Comparison of ENCODE assay signal across 22 mouse cellular contexts in the genomic region with DNA sequence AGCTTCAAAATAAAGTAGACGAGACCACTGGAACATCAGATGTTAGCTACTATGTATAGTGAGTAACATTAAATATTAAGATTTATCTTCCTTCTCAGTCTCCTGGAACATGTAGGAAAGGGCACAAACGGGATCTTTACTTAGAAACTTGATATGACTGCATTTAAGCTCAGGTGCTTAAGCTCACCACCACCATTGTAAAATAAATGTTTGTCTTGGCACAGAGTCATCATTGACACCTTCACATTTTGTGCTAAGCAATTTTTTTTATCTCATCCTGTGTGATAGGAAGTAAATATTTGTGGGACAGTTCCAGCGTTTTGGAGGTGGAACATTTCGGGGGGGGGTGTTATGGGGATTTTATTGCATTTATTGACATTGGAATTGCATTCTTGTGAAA.
DNase-seq lines count a peak whose midpoint lies in the region; ATAC-seq and TF ChIP-seq lines count a peak whose summit lies in the region.
"Had no signal": no experiment of that assay in that cellular context is flagged by ENCODE, and none has a peak within 500 bp of the region (broad histone marks: within the 10 kb centered on the region; RNA-seq: fewer than 3 reads in every experiment).

No protein-coding gene starts in this region.

- ATAC-seq in liver, postnatal 0 days: no peak
- peak; percentile 47; the same call in 1 of the 2 replicates for ATAC-seq in lung, embryonic 16.5 days (ENCODE audit: low read depth)
- ATAC-seq in stomach, postnatal 0 days (ENCODE audit: low FRiP score, low TSS enrichment): peak; percentile 93
- ATAC-seq: activated CD4-positive, CD25-positive, alpha-beta regulatory T cell, adult 4 months; forebrain, embryonic 14.5 days; Patski had no signal

- H3K27me3 ChIP-seq in liver, adult 2 months (ENCODE audit: control insufficient read depth, insufficient read depth, low read length): no peaks in the 10 kb centered on the region
- H3K27me3 ChIP-seq in liver, postnatal 0 days (ENCODE audit: insufficient read depth, low read length): no peaks in the 10 kb centered on the region
- H3K27me3 ChIP-seq in lung, embryonic 16.5 days (ENCODE audit: control insufficient read depth, insufficient read depth, low read depth, low read length): no peaks in the 10 kb centered on the region
- no peaks in the 10 kb centered on the region for H3K27me3 ChIP-seq in stomach, postnatal 0 days (ENCODE audit: control insufficient read depth, insufficient read depth, low read length)
- H3K27me3 ChIP-seq: CH12.LX; embryonic facial prominence, embryonic 15.5 days; heart, embryonic 15.5 days; hindbrain, embryonic 13.5 days; Patski had no signal

- no peaks in the 10 kb centered on the region for H3K36me3 ChIP-seq in liver, adult 2 months (ENCODE audit: control insufficient read depth, insufficient read depth, low read length)
- no peaks in the 10 kb centered on the region for H3K36me3 ChIP-seq in liver, postnatal 0 days (replicated peaks; ENCODE audit: insufficient read depth, low read length)
- H3K36me3 ChIP-seq in lung, embryonic 16.5 days (ENCODE audit: control insufficient read depth, insufficient read depth, low read length): no peaks in the 10 kb centered on the region
- H3K36me3 ChIP-seq in stomach, postnatal 0 days (ENCODE audit: control insufficient read depth, insufficient read depth, low read length): no peaks in the 10 kb centered on the region
- H3K36me3 ChIP-seq: embryonic facial prominence, embryonic 15.5 days; forebrain, embryonic 10.5 days; heart, embryonic 15.5 days; hindbrain, embryonic 13.5 days had no signal

- no peak overlapping the region for H3K9ac ChIP-seq in liver, adult 2 months (ENCODE audit: low read depth, low read length)
- H3K9ac ChIP-seq in liver, postnatal 0 days (replicated peaks): no peak overlapping the region
- H3K9ac ChIP-seq in lung, embryonic 16.5 days (ENCODE audit: low read length): no peak overlapping the region
- H3K9ac ChIP-seq in stomach, postnatal 0 days (ENCODE audit: low read length): no peak overlapping the region
- H3K9ac ChIP-seq: embryonic facial prominence, embryonic 15.5 days; heart, embryonic 15.5 days; hindbrain, embryonic 13.5 days had no signal

- no peak overlapping the region for H3K4me2 ChIP-seq in liver, postnatal 0 days (ENCODE audit: low read depth, low read length)
- no peak overlapping the region for H3K4me2 ChIP-seq in lung, embryonic 16.5 days (ENCODE audit: low read depth, low read length)
- H3K4me2 ChIP-seq in stomach, postnatal 0 days (replicated peaks; ENCODE audit: low read depth): no peak overlapping the region
- H3K4me2 ChIP-seq: embryonic facial prominence, embryonic 15.5 days; heart, embryonic 11.5 days; heart, embryonic 15.5 days; hindbrain, embryonic 13.5 days had no signal

- DNase-seq in liver, adult 2 months (ENCODE audit: extremely low read depth, low read depth, low spot score): peak; percentile 86
- no peak for DNase-seq in liver, postnatal 0 days
- no peak for DNase-seq in lung, postnatal 14 days
- DNase-seq in lung, postnatal 36 days: peak; percentile 25
- DNase-seq in stomach, postnatal 0 days (ENCODE audit: low spot score): peak; percentile 56
- no peak for DNase-seq in ovary, adult 18-20 months (ENCODE audit: low spot score)
- DNase-seq: adrenal gland, postnatal 25 days; cerebellum, adult 18-20 months; gastrocnemius, adult 2 months; heart, adult 2 months; heart, postnatal 14 days had no signal

- H3K79me2 ChIP-seq in liver, adult 2 months (ENCODE audit: control insufficient read depth, insufficient read depth, low read length): no peaks in the 10 kb centered on the region; the same call in 1 of the 2 replicates

- no peak overlapping the region for H3K4me3 ChIP-seq in liver, adult 2 months (ENCODE audit: insufficient read depth, low read depth, low read length)
- H3K4me3 ChIP-seq in liver, postnatal 0 days (ENCODE audit: low read depth, low read length): no peak overlapping the region
- no peak overlapping the region for H3K4me3 ChIP-seq in lung, embryonic 16.5 days (ENCODE audit: low read length)
- no peak overlapping the region for H3K4me3 ChIP-seq in stomach, postnatal 0 days (ENCODE audit: low read depth, low read length)
- H3K4me3 ChIP-seq: embryonic facial prominence, embryonic 15.5 days; erythroblast, embryonic 14.5 days; forebrain, embryonic 10.5 days; gastrocnemius, adult 2 months; heart, adult 2 months; heart, embryonic 15.5 days; hindbrain, embryonic 13.5 days had no signal

- 24% methylated on average over 4 of the region's 4 CpGs for WGBS in liver, adult 2 months
- 54% methylated on average over 4 of the region's 4 CpGs for WGBS in liver, postnatal 0 days (ENCODE audit: insufficient replicate concordance)
- 24% methylated on average over 4 of the region's 4 CpGs for WGBS in lung, embryonic 16.5 days
- WGBS in stomach, postnatal 0 days: 32% methylated on average over 4 of the region's 4 CpGs

- H3K27ac ChIP-seq in liver, adult 2 months (replicated peaks; ENCODE audit: insufficient read depth, low read depth, low read length): no peak overlapping the region
- H3K27ac ChIP-seq in liver, postnatal 0 days (ENCODE audit: low read depth): no peak overlapping the region
- no peak overlapping the region for H3K27ac ChIP-seq in lung, embryonic 16.5 days (ENCODE audit: low read length)
- H3K27ac ChIP-seq in stomach, postnatal 0 days (replicated peaks): no peak overlapping the region
- H3K27ac ChIP-seq: embryonic facial prominence, embryonic 15.5 days; forebrain, embryonic 10.5 days; gastrocnemius, adult 2 months; heart, adult 2 months; heart, embryonic 15.5 days; hindbrain, embryonic 13.5 days had no signal

- H3K9me3 ChIP-seq in liver, postnatal 0 days (ENCODE audit: low read length): no peaks in the 10 kb centered on the region
- H3K9me3 ChIP-seq in lung, embryonic 16.5 days (ENCODE audit: control insufficient read depth, low read length): no peaks in the 10 kb centered on the region
- H3K9me3 ChIP-seq in stomach, postnatal 0 days (ENCODE audit: control insufficient read depth, low read length): no peaks in the 10 kb centered on the region
- H3K9me3 ChIP-seq: embryonic facial prominence, embryonic 15.5 days; forebrain, embryonic 10.5 days; heart, embryonic 15.5 days; hindbrain, embryonic 13.5 days had no signal

- no peak for TF ChIP-seq POLR2A in liver, adult 2 months (IDR thresholded peaks at IDR 0.05; ENCODE audit: extremely low read depth, insufficient read depth, low read length)

- no peak for TF ChIP-seq CTCF in liver, adult 2 months (IDR thresholded peaks at IDR 0.05; ENCODE audit: low read depth, low read length)
- no peak for TF ChIP-seq CTCF in liver, postnatal 0 days (IDR thresholded peaks at IDR 0.05; ENCODE audit: low read depth)
- TF ChIP-seq CTCF in stomach, postnatal 0 days (IDR thresholded peaks at IDR 0.05; ENCODE audit: low read depth): no peak

- TF ChIP-seq EP300 in liver, postnatal 0 days (IDR thresholded peaks at IDR 0.05; ENCODE audit: low read depth): no peak
- no peak for TF ChIP-seq EP300 in stomach, postnatal 0 days (optimal IDR thresholded peaks at IDR 0.05)

- peaks cover 4% of the 10 kb centered on the region for H3K4me1 ChIP-seq in liver, adult 2 months (ENCODE audit: control insufficient read depth, insufficient read depth, low read length)
- no peaks in the 10 kb centered on the region for H3K4me1 ChIP-seq in liver, postnatal 0 days (ENCODE audit: insufficient read depth)
- H3K4me1 ChIP-seq in lung, embryonic 16.5 days (replicated peaks; ENCODE audit: control insufficient read depth, insufficient read depth, low read length): peaks cover 5% of the 10 kb centered on the region
- H3K4me1 ChIP-seq in stomach, postnatal 0 days (replicated peaks; ENCODE audit: control insufficient read depth, insufficient read depth): no peaks in the 10 kb centered on the region
- H3K4me1 ChIP-seq: embryonic facial prominence, embryonic 15.5 days; heart, embryonic 15.5 days; hindbrain, embryonic 13.5 days had no signal

Comparison
In these comparisons a context has a peak if more than half of its experiments do, and no peak if none do; other contexts are left out.
1. DNase-seq: peak in liver, adult 2 months (single experiment), lung, postnatal 36 days (single experiment) and stomach, postnatal 0 days (single experiment); none in liver, postnatal 0 days (single experiment), lung, postnatal 14 days (single experiment) and ovary, adult 18-20 months (single experiment).